Mouse (Mus musculus) Patski (cell line): Measurements from ENCODE around the gene Ntsr1. TPM values are rescaled to one million over a fixed set of nuclear protein-coding genes. Genes with fewer than 3 reads are reported as not detected.

Experiments used
- ATAC-seq: fragments of 100-300 bp; one replicate; pipeline ENCODE4 v1.8.0; 2021
- CTCF ChIA-PET: fragments of 350-600 bp; sonication (Branson Sonifier 250); formaldehyde crosslinking; loops from one replicate; lab custom pipeline; 2022; ENCODE audit warnings: inconsistent platforms; lab: Charles Lee
- POLR2A ChIA-PET: fragments of 350-600 bp; sonication (Branson Sonifier 250); formaldehyde crosslinking; loops from one replicate; lab custom pipeline; 2022; ENCODE audit warnings: antibody characterized with exemption, inconsistent platforms; lab: Charles Lee
- DNase-seq: peaks from one replicate; pipeline ENCODE4 v3.0.0-alpha.2; 2011; ENCODE audit warnings: low read depth, low spot score
- H3K27me3 ChIP-seq: fragments of 371-371 bp; one replicate; pipeline ENCODE4 v1.5.1; 2021
- CTCF ChIP-seq: fragments of 100-300 bp; IDR thresholded peaks from one replicate; pipeline ENCODE4 v1.5.1; 2021
- in situ Hi-C: fragments of 300-500 bp; cut with MboI; formaldehyde crosslinking; loops from 3 replicates; pipeline ENCODE4 v1.11.1; 2018; ENCODE audit warnings: low pct_unique_long_range_greater_than_20kb, mixed read lengths
- polyA plus RNA-seq: library from polyadenylated mRNA; unstranded; gene quantifications from one replicate; pipeline ENCODE4 v1.2.3, GENCODE M21; 2021

Ntsr1 gene
- polyA plus RNA-seq, result not detected

DNA sequence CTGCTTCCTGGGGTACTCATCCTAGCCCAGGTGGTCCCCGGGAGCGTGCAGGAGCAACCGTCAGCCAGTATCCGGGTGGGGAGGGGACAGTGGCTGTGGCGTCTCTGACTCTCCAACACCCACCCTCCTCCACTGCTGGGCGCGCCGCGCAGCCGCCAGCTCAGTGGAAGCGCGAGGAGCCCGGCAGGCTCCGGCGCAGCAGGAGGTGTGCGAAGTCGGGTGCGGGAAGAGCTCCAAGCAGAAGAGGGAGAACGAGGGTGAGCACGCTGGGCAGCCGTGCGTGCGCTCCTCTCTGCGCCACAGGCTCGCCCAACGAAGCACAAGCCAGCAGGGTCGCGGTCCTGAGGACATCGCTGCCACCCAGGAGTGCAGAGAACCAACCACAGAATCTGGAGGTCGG is at the start of gene Ntsr1:
Ntsr1 (plus strand) TSS at position 236 of the 400 bp plus-strand sequence.
- ChIA-PET POLR2A (interaction anchor here (0.9 kb wide), 1 partner anchor 10 kb away, joined by 3 read pairs; no protein-coding TSS in a partner anchor), CTCF (no interaction called here)
- in situ Hi-C loops, result loop anchor here (10.0 kb wide), 1 partner anchor 265 kb away; no protein-coding TSS in a partner anchor
- peaks cover 39% of the 10 kb centered on the region for H3K27me3 ChIP-seq
- ATAC-seq (no peak), DNase-seq (no peak)
- TF ChIP-seq CTCF, result no peak

GRCm38 (mm10) chr2:180450529-180450928 is 49.2 kb upstream of the Ntsr1 start:
- ChIA-PET POLR2A (interaction anchor here (0.8 to 1.3 kb wide), 2 partner anchors 11 to 13 kb away, joined by 3 to 4 read pairs; no protein-coding TSS in a partner anchor), CTCF (no interaction called here)
- in situ Hi-C loops, result no loop called here

GRCm38 (mm10) chr2:180455723-180456698 is 43.8 kb upstream of the Ntsr1 start, which contains the start of gene Slco4a1:
Gene Slco4a1, plus strand, starts transcription at chr2:180456245.
- ATAC-seq, result peak; percentile 93
- POLR2A ChIA-PET, result interaction anchor here (1.0 to 4.8 kb wide), 6 partner anchors 8 to 22 kb away, joined by 3 to 26 read pairs (median 4); no protein-coding TSS in a partner anchor
- CTCF ChIA-PET, result interaction anchor here (0.7 to 5.9 kb wide), 5 partner anchors 12 to 97 kb away, joined by 3 to 24 read pairs (median 4); no protein-coding TSS in a partner anchor
- in situ Hi-C loops, result no loop called here
- no peak for DNase-seq
- TF ChIP-seq CTCF, result no peak
- no peaks in the 10 kb centered on the region for H3K27me3 ChIP-seq

More at GRCm38 (mm10) chr2:180450529-180450928, 49.2 kb upstream of the Ntsr1 start:
- no peak for TF ChIP-seq CTCF
- H3K27me3 ChIP-seq, result no peaks in the 10 kb centered on the region
- DNase-seq, result no peak
- ATAC-seq, result peak; percentile 20

DNA sequence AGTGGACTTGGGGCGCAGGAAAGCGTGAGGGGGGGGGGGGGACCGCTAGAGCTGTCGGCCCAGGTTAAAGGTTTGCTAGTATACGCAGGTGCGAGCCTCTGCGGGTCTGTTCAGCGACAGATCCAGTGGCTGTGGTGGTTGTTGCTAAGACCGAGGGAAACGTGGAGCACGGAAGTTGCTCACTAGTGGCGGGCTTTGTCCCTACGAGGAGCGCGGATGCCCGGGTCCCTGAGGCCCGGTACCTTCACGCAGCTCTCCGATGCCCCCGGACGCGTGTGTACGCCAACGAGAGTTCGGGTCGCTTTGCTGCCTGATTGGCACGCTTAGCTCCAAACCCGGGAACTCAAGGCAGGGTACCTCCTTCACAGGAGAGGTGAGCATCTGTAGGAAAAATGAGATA is 43.1 kb upstream of the Ntsr1 start:
- ATAC-seq (no peak), DNase-seq (no peak)
- no peaks in the 10 kb centered on the region for H3K27me3 ChIP-seq
- no peak for TF ChIP-seq CTCF
- ChIA-PET POLR2A (interaction anchor here (1.0 to 4.8 kb wide), 8 partner anchors 9 to 28 kb away, joined by 3 to 26 read pairs (median 4); no protein-coding TSS in a partner anchor), CTCF (interaction anchor here (1.2 to 5.9 kb wide), 5 partner anchors 13 to 98 kb away, joined by 3 to 24 read pairs (median 4); no protein-coding TSS in a partner anchor)
- in situ Hi-C loops, result no loop called here

- ATAC-seq, result no peak
- ChIA-PET CTCF (interaction anchor here (1.2 to 5.9 kb wide), 7 partner anchors 10 to 107 kb away, joined by 3 to 24 read pairs (median 4); no protein-coding TSS in a partner anchor), POLR2A (interaction anchor here (0.6 to 4.8 kb wide), 7 partner anchors 12 to 29 kb away, joined by 3 to 26 read pairs (median 4); no protein-coding TSS in a partner anchor)
- DNase-seq, result no peak
- no peak for TF ChIP-seq CTCF
- in situ Hi-C loops, result no loop called here
- no peaks in the 10 kb centered on the region for H3K27me3 ChIP-seq
Measured at GRCm38 (mm10) chr2:180457680-180458079, 42.1 kb upstream of the Ntsr1 start.

DNA sequence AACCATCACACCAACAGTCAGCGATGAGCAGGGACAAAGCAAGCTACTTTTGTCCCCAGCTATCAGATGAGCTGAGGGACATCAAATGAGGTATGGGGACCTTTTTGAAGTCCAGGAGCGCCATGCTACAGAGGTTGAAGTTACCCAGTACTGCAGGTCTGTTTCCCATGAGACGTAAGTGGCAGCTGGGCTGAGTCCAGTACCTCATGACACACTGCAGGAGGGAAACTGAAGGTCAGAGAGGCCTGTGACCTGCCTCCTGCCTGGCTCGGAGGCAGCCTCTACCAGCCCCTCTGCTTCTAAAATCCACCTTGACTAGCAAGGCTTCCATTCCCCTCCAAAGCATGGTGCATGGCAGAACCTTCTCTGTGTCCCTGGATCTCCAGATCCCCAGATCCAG is 40.3 kb upstream of the Ntsr1 start:
- DNase-seq (no peak), ATAC-seq (no peak)
- no peak for TF ChIP-seq CTCF
- ChIA-PET POLR2A (interaction anchor here (0.8 to 2.9 kb wide), 2 partner anchors 9 to 24 kb away, joined by 3 to 6 read pairs; no protein-coding TSS in a partner anchor), CTCF (interaction anchor here (1.1 to 3.9 kb wide), 6 partner anchors 10 to 29 kb away, joined by 3 to 18 read pairs (median 5); no protein-coding TSS in a partner anchor)
- in situ Hi-C loops, result no loop called here
- no peaks in the 10 kb centered on the region for H3K27me3 ChIP-seq

DNA sequence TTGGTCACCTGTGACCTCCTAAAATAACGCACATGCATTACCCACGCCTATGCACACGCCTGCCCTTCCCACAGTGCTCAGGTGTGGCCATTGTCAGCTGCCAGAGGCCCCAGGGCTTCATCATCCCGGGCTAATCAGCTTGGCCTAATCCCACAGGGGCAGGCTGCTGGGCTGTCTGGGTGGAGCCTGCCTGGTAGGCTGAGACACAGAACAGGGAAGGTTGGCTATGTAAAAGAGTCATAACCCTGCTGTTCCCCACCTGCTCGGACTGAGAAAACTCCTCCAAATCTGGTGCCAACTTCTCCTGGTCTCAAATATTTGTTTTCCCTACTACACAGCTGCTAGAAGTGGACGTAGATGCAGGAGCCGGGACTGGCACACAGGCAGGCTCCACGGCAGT is 39.0 kb upstream of the Ntsr1 start:
- ATAC-seq (no peak), DNase-seq (no peak)
- H3K27me3 ChIP-seq, result no peaks in the 10 kb centered on the region
- ChIA-PET CTCF (interaction anchor here (1.2 to 3.9 kb wide), 4 partner anchors 11 to 32 kb away, joined by 3 to 18 read pairs (median 6); no protein-coding TSS in a partner anchor), POLR2A (interaction anchor here (0.5 to 2.3 kb wide), 4 partner anchors 10 to 75 kb away, joined by 3 to 8 read pairs (median 6); no protein-coding TSS in a partner anchor)
- in situ Hi-C loops, result no loop called here
- no peak for TF ChIP-seq CTCF

DNA sequence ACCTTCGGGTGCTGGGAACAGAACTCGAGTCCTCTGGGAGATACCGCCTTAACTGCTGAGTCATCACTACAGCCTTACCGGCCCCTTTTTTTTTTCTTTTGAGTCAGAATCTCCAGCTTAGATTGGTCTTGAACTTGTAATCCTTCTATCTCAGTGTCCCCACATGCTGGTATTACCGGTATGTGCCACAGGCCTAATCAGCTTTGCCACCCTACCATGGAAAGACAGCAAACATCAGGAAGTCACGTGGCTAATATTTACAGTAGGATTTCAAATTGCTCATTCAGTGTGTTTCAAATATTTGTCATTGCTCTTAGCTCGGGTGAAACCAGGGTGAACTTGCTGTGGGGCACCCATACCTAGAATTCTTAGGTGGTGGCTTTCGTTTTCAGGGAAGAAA is 37.2 kb upstream of the Ntsr1 start:
- ChIA-PET POLR2A (interaction anchor here (0.6 to 0.7 kb wide), 2 partner anchors 19 to 299 kb away, joined by 3 to 5 read pairs; no protein-coding TSS in a partner anchor), CTCF (interaction anchor here (0.8 to 3.9 kb wide), 6 partner anchors 9 to 187 kb away, joined by 3 to 18 read pairs (median 3); no protein-coding TSS in a partner anchor)
- DNase-seq (no peak), ATAC-seq (peak; percentile 32)
- in situ Hi-C loops, result no loop called here
- no peaks in the 10 kb centered on the region for H3K27me3 ChIP-seq
- no peak for TF ChIP-seq CTCF

- no peak for TF ChIP-seq CTCF
- DNase-seq (no peak), ATAC-seq (no peak)
- no peaks in the 10 kb centered on the region for H3K27me3 ChIP-seq
- ChIA-PET CTCF (interaction anchor here (1.2 kb wide), 1 partner anchor 16 kb away, joined by 3 read pairs; no protein-coding TSS in a partner anchor), POLR2A (interaction anchor here (0.8 kb wide), 1 partner anchor 18 kb away, joined by 3 read pairs; no protein-coding TSS in a partner anchor)
- in situ Hi-C loops, result no loop called here
Measured at GRCm38 (mm10) chr2:180466505-180466904, 33.3 kb upstream of the Ntsr1 start.
